ENCODE assay signal across 7 mouse cellular contexts in the genomic region with DNA sequence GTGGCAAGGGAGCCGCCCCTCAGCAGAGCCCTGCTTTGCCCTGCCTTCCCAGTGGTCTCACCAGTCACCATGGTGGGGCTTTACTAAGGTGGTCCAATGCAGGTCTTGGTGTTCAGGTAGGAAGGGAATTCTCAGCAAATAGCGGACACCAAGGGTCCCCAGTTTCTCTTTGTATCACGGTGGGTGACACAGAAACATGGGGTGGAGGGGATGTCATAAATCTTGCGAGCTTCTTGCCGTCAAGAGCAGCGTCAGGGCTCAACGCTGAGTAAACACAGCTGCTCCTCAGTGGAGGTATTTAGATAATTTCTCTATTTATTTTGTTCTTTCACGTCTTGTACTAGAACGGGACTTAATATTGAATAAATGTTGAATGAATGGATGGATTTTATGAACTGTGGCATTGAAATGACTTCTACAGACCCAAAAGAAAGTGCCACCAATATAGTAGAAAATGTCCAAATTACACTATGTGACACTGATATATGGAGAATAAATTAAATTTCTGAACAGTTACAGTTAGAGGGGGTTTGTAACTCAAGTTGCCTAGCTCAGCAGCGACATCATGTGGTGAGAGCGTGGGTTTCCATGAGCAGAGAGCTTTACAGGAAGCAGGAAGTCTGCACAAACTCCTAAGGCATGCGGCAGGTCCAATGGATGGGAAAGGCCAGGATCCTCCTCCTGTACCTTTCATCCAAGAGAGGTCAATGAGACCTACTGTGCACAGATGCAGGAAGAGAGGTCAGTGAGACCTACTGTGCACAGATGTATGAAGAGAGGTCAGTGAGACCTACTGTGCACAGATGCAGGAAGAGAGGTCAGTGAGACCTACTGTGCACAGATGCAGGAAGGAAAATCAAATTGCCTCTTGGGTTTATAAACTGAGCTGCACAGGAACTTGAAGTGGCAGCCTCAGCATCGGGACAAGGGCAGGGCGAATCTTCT. TPM values are rescaled to one million over a fixed set of nuclear protein-coding genes. Genes with fewer than 3 reads are reported as not detected.
A peak's percentile ranks its signal among the peaks of the same experiment; 100 is the strongest.
DNase-seq lines count a peak whose midpoint lies in the region; ATAC-seq lines count a peak whose summit lies in the region.

No protein-coding gene starts in this region.

- no peak overlapping the region for H3K4me2 ChIP-seq in intestine, embryonic 16.5 days (ENCODE audit: low read depth, low read length)
- no peak overlapping the region for H3K4me2 ChIP-seq in midbrain, embryonic 13.5 days (replicated peaks)

- H3K9me3 ChIP-seq in intestine, embryonic 16.5 days (ENCODE audit: control insufficient read depth, low read length) = no peaks in the 10 kb centered on the region
- H3K9me3 ChIP-seq in midbrain, embryonic 13.5 days = no peaks in the 10 kb centered on the region

- no peaks in the 10 kb centered on the region for H3K27me3 ChIP-seq in intestine, embryonic 16.5 days (replicated peaks; ENCODE audit: control insufficient read depth, insufficient read depth, low read length)
- H3K27me3 ChIP-seq in midbrain, embryonic 13.5 days = peaks cover 12% of the 10 kb centered on the region

- no peaks in the 10 kb centered on the region for H3K36me3 ChIP-seq in intestine, embryonic 16.5 days (ENCODE audit: control insufficient read depth, insufficient read depth, low read length)
- H3K36me3 ChIP-seq in midbrain, embryonic 13.5 days = no peaks in the 10 kb centered on the region; the same call in 1 of the 2 replicates

- ATAC-seq in intestine, embryonic 16.5 days = peak; percentile 79
- peak; percentile 83 for ATAC-seq in midbrain, embryonic 13.5 days

- intact Hi-C loops in gastrocnemius, postnatal 14 days (cut with DNase I; ENCODE audit: low total_unique reads) = loop anchor here (2.0 to 5.0 kb wide), 2 partner anchors 220 to 316 kb away; no protein-coding TSS in a partner anchor
- intact Hi-C loops in left cerebral cortex, postnatal 14 days (cut with DNase I) = loop anchor here (1.0 to 10.0 kb wide), 4 partner anchors 164 to 341 kb away; no protein-coding TSS in a partner anchor

- H3K9ac ChIP-seq in intestine, embryonic 16.5 days (ENCODE audit: low read depth, low read length) = no peak overlapping the region
- no peak overlapping the region; the same call in 1 of the 2 replicates for H3K9ac ChIP-seq in midbrain, embryonic 13.5 days (replicated peaks)

- H3K27ac ChIP-seq in intestine, embryonic 16.5 days (ENCODE audit: low read length) = no peak overlapping the region
- H3K27ac ChIP-seq in midbrain, embryonic 13.5 days = no peak overlapping the region

- DNase-seq in adipocyte (ENCODE audit: low spot score) = peak; percentile 90
- DNase-seq in cerebellum, postnatal 4 days (ENCODE audit: low spot score in 2 of 2) = peak; percentile 81
- peak; percentile 73 for DNase-seq in gastrocnemius, postnatal 14 days
- DNase-seq in left cerebral cortex, postnatal 14 days (ENCODE audit: low spot score in 2 of 2) = peak; percentile 82 to 89
- peak; percentile 61 to 76 for DNase-seq in spleen, adult 18-20 months

- no peaks in the 10 kb centered on the region for H3K4me1 ChIP-seq in intestine, embryonic 16.5 days (ENCODE audit: control insufficient read depth, insufficient read depth, low read length)
- H3K4me1 ChIP-seq in midbrain, embryonic 13.5 days (replicated peaks) = peaks cover 13% of the 10 kb centered on the region

- WGBS in intestine, embryonic 16.5 days = 43% methylated on average over 14 of the region's 14 CpGs
- WGBS in midbrain, embryonic 13.5 days = 66% methylated on average over 14 of the region's 14 CpGs

- H3K4me3 ChIP-seq in intestine, embryonic 16.5 days (ENCODE audit: low read length) = no peak overlapping the region
- H3K4me3 ChIP-seq in midbrain, embryonic 13.5 days (replicated peaks) = no peak overlapping the region

RNA-seq across cellular contexts. Expression of a gene that starts 54.7 kb away (rescaled TPM):
- 1 to 10 TPM; 5.8 to 6.6 TPM for total RNA-seq in gastrocnemius, postnatal 14 days (2021)
- polyA plus RNA-seq in intestine, embryonic 16.5 days (2015; fragmentation: Nextera tagmentation; extraction: Ambion mirVana) = 7.2 and 7.4 TPM in 2 replicates
- 10 to 100 TPM; 14.0 to 15.8 TPM for total RNA-seq in left cerebral cortex, postnatal 14 days (2021)
- 9.2 and 9.8 TPM in 2 replicates for polyA plus RNA-seq in midbrain, embryonic 13.5 days (2015; fragmentation: Nextera tagmentation; extraction: Ambion mirVana)
